Mouse (Mus musculus) midbrain, embryonic 13.5 days (tissue): ENCODE results near the gene Nrf1. TPM values are rescaled to one million over a fixed set of nuclear protein-coding genes. Genes with fewer than 3 reads are reported as not detected.
A peak's percentile ranks its signal among the peaks of the same experiment; 100 is the strongest.

Source experiments
- ATAC-seq: fragments of 200-750 bp; cut with Nextera tagmentation; 2 replicates; pipeline ENCODE4 v1.8.0; 2017; ENCODE audit warnings: mild to moderate bottlenecking, moderate TSS enrichment, moderate library complexity
- H3K27ac ChIP-seq: fragments of 300-500 bp; sonication (generic); 2 replicates; pipeline ENCODE4 v1.5.1; 2015; ENCODE audit warnings: inconsistent platforms, mild to moderate bottlenecking, moderate library complexity
- H3K27me3 ChIP-seq: fragments of 300-500 bp; sonication (generic); 2 replicates; pipeline ENCODE4 v1.6.1; 2015; ENCODE audit warnings: mild to moderate bottlenecking, inconsistent platforms
- H3K36me3 ChIP-seq: fragments of 300-500 bp; sonication (generic); 2 replicates; pipeline ENCODE4 v1.6.1; 2015; ENCODE audit warnings: mild to moderate bottlenecking, inconsistent platforms
- H3K4me1 ChIP-seq: fragments of 300-500 bp; sonication (generic); replicated peaks from 2 replicates; pipeline ENCODE4 v1.6.1; 2015; ENCODE audit warnings: inconsistent platforms
- H3K4me2 ChIP-seq: fragments of 300-500 bp; sonication (generic); replicated peaks from 2 replicates; pipeline ENCODE4 v1.6.1; 2015; ENCODE audit warnings: moderate library complexity, mild to moderate bottlenecking, inconsistent platforms
- H3K4me3 ChIP-seq: fragments of 300-500 bp; sonication (generic); replicated peaks from 2 replicates; pipeline ENCODE4 v1.5.1; 2015; ENCODE audit warnings: mild to moderate bottlenecking, inconsistent platforms
- H3K9ac ChIP-seq: fragments of 300-500 bp; sonication (generic); replicated peaks from 2 replicates; pipeline ENCODE4 v1.6.1; 2015; ENCODE audit warnings: mild to moderate bottlenecking, inconsistent platforms
- H3K9me3 ChIP-seq: fragments of 300-500 bp; sonication (generic); 2 replicates; pipeline ENCODE4 v1.6.1; 2016; ENCODE audit warnings: mild to moderate bottlenecking, inconsistent platforms
- WGBS: fragments of 180-500 bp; shearing (Covaris S2); methylation state at CpG from one replicate; pipeline ENCODE4 v1.1.7; 2015; 5-methylcytosine and 5-hydroxymethylcytosine counted together
- polyA plus RNA-seq: library from polyadenylated mRNA; unstranded; fragments of >200 nt; fragmentation: Nextera tagmentation; extraction: Ambion mirVana; gene quantifications from 2 replicates; pipeline ENCODE4 v1.2.1, GENCODE M21; 2015

The Nrf1 gene
- polyA plus RNA-seq, 1 experiment from 2014 or later: 58.2 TPM

- H3K36me3 ChIP-seq: peaks cover 61% of the 10 kb centered on the region
- H3K9ac ChIP-seq: no peak overlapping the region
- H3K4me1 ChIP-seq: no peaks in the 10 kb centered on the region
- no peak overlapping the region for H3K4me2 ChIP-seq
- 88% methylated on average over 1 of the region's 1 CpGs for WGBS
- ATAC-seq: no peak
- no peaks in the 10 kb centered on the region for H3K9me3 ChIP-seq
- no peak overlapping the region for H3K27ac ChIP-seq
- no peaks in the 10 kb centered on the region for H3K27me3 ChIP-seq
- H3K4me3 ChIP-seq: no peak overlapping the region
Observed at GRCm38 (mm10) chr6:30123391-30123790, 75.6 kb downstream of the Nrf1 start.

DNA sequence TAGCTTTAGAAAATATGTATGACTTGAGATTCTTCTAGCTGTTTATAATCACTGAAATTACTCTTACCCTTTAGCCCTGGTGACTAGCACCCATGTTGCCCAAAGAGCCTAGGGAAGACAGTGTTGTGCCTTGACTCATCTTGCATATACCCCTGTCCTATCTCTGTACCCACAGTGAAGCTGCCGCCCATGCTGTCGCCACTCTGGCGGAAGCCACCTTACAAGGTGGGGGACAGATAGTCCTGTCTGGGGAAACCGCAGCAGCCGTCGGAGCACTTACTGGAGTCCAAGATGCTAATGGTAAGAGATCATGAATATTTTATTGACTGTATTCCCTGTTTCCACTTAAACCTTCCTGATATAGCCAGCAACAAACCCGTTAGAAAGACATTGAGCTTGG lies 78.3 kb downstream of the Nrf1 start:
- Histone ChIP-seq H3K4me2 (no peak overlapping the region), H3K9me3 (no peaks in the 10 kb centered on the region), H3K27me3 (no peaks in the 10 kb centered on the region), H3K4me1 (no peaks in the 10 kb centered on the region), H3K36me3 (peaks cover 48% of the 10 kb centered on the region), H3K27ac (no peak overlapping the region), H3K9ac (no peak overlapping the region), H3K4me3 (no peak overlapping the region)
- 93% methylated on average over 7 of the region's 7 CpGs for WGBS
- no peak for ATAC-seq

DNA sequence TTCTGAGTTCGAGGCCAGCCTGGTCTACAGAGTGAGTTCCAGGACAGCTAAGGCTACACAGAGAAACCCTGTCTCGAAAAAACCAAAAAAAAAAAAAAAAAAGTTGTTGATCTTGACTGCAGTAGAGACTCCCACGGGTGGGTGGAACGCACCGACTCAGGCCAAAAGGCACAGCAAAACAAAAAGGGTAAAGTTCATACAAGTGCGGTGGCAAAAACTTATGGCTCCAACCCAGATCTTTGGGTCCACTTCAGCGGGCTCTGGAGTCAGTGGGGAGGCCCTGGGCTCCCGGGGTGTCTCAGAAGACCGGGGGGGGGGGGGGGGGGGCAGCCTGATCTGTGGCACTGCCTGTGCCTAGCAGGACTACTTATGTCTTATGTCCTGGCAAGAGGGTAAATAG lies 79.0 kb downstream of the Nrf1 start:
- ATAC-seq: no peak
- H3K36me3 ChIP-seq: peaks cover 44% of the 10 kb centered on the region
- no peak overlapping the region for H3K4me2 ChIP-seq

DNA sequence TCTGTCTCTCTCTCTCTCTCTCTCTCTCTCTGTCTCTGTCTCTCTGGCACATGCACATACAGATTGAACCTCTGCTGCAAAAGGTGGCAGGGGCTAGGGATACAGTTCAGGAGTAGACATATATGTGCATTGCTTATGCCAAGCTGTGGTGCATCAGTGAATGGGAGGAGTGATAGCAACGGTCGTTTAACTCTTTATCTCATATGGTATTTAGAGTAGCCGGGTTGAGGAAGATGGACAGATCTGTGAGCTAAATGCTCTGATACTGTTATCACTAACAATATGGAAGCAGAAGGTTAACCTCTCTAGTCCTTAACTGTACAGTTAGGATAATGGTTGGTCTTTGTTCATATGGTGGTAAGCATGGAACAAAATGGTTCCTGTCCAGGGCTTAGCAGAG lies 84.6 kb downstream of the Nrf1 start:
- H3K9me3 ChIP-seq: no peaks in the 10 kb centered on the region
- WGBS: 93% methylated on average over 3 of the region's 3 CpGs
- H3K4me1 ChIP-seq: no peaks in the 10 kb centered on the region
- no peaks in the 10 kb centered on the region for H3K27me3 ChIP-seq
- H3K4me2 ChIP-seq: no peak overlapping the region
- H3K36me3 ChIP-seq: peaks cover 35% of the 10 kb centered on the region
- no peak overlapping the region for H3K27ac ChIP-seq
- no peak overlapping the region for H3K4me3 ChIP-seq
- ATAC-seq: no peak
- H3K9ac ChIP-seq: no peak overlapping the region

More for the DNA sequence above, 79.0 kb downstream of the Nrf1 start:
- Histone ChIP-seq H3K4me1 (no peaks in the 10 kb centered on the region), H3K27ac (no peak overlapping the region), H3K4me3 (no peak overlapping the region), H3K27me3 (no peaks in the 10 kb centered on the region), H3K9ac (no peak overlapping the region), H3K9me3 (no peaks in the 10 kb centered on the region)
- WGBS: 93% methylated on average over 9 of the region's 9 CpGs

- Histone ChIP-seq H3K4me1 (no peaks in the 10 kb centered on the region), H3K36me3 (peaks cover 30% of the 10 kb centered on the region), H3K4me2 (no peak overlapping the region), H3K4me3 (no peak overlapping the region), H3K27me3 (no peaks in the 10 kb centered on the region), H3K9ac (no peak overlapping the region), H3K9me3 (no peaks in the 10 kb centered on the region), H3K27ac (no peak overlapping the region)
- WGBS: 61% methylated on average over 3 of the region's 3 CpGs
- ATAC-seq: no peak
Observed at GRCm38 (mm10) chr6:30135590-30135989, 87.8 kb downstream of the Nrf1 start.

- 0 out of 2 replicates have a peak overlapping the region, but pooled peaks have one; percentile 3 for H3K9ac ChIP-seq
- H3K27me3 ChIP-seq: no peaks in the 10 kb centered on the region
- no peak overlapping the region for H3K4me3 ChIP-seq
- no peak for ATAC-seq
- H3K9me3 ChIP-seq: no peaks in the 10 kb centered on the region
- H3K36me3 ChIP-seq: peaks cover 38% of the 10 kb centered on the region
- WGBS: 77% methylated on average over 2 of the region's 2 CpGs
- no peak overlapping the region for H3K27ac ChIP-seq
- no peak overlapping the region for H3K4me2 ChIP-seq
- H3K4me1 ChIP-seq: no peaks in the 10 kb centered on the region
Observed at GRCm38 (mm10) chr6:30137227-30137626, 89.4 kb downstream of the Nrf1 start.

DNA sequence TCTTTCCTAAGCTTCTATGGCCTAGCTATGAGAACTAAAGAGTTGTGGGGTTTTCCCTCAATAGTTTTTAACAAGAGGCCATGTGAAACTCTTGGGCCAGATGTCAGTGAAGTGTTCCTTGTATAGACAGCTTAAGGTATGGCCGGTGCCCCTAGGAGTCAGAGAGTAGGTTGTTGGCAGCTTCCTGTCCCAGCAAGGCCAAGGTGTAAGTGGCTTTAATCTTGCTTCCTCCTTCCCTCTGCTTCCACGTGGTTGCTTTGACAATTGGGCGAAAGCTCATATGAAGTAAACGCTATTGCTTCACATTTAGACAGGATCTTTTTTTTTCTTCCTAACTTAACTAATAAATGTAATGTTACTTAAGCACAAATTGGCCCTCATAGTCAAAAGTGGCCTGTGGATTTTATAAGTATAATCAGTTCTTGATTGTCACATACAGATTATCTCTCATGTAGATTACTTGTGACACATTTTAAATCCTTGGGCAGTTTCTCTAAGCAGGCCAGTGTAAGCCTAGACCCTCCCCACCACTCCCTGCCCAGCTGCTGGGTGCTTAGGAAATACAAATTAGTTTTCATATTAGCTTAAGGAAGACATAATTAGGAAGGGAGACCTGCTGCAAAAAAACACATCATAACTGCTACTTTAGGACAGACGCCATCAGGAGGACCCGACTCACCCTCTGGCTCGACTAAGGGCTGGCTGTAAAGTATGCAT lies 91.7 kb downstream of the Nrf1 start:
- ATAC-seq: no peak
- Histone ChIP-seq H3K4me3 (no peak overlapping the region), H3K27me3 (no peaks in the 10 kb centered on the region), H3K27ac (no peak overlapping the region), H3K4me2 (no peak overlapping the region), H3K36me3 (peaks cover 53% of the 10 kb centered on the region), H3K9ac (no peak overlapping the region), H3K9me3 (no peaks in the 10 kb centered on the region), H3K4me1 (no peaks in the 10 kb centered on the region)
- 96% methylated on average over 7 of the region's 7 CpGs for WGBS

- Histone ChIP-seq H3K36me3 (peaks cover 54% of the 10 kb centered on the region), H3K27ac (no peak overlapping the region), H3K4me2 (no peak overlapping the region), H3K9me3 (no peaks in the 10 kb centered on the region), H3K4me1 (peaks cover 7% of the 10 kb centered on the region), H3K9ac (no peak overlapping the region), H3K4me3 (no peak overlapping the region), H3K27me3 (no peaks in the 10 kb centered on the region)
- ATAC-seq: no peak
- WGBS: 95% methylated on average over 4 of the region's 4 CpGs
Observed at GRCm38 (mm10) chr6:30143263-30143662, 95.5 kb downstream of the Nrf1 start.

- H3K4me3 ChIP-seq: no peak overlapping the region
- no peaks in the 10 kb centered on the region for H3K27me3 ChIP-seq
- ATAC-seq: 0 out of 2 replicates have a peak, but pooled peaks have one; percentile 11
- peaks cover 9% of the 10 kb centered on the region for H3K4me1 ChIP-seq
- 36% methylated on average over 7 of the region's 7 CpGs for WGBS
- no peaks in the 10 kb centered on the region for H3K9me3 ChIP-seq
- no peak overlapping the region for H3K27ac ChIP-seq
- no peak overlapping the region for H3K4me2 ChIP-seq
- peaks cover 46% of the 10 kb centered on the region for H3K36me3 ChIP-seq
- H3K9ac ChIP-seq: no peak overlapping the region
Observed at GRCm38 (mm10) chr6:30147058-30147457, 99.3 kb downstream of the Nrf1 start.

GRCm38 (mm10) chr6:30147753-30148152 lies 100.0 kb downstream of the Nrf1 start:
- Histone ChIP-seq H3K4me3 (no peak overlapping the region), H3K27me3 (no peaks in the 10 kb centered on the region), H3K4me2 (no peak overlapping the region), H3K27ac (no peak overlapping the region), H3K4me1 (peaks cover 16% of the 10 kb centered on the region), H3K36me3 (peaks cover 42% of the 10 kb centered on the region), H3K9ac (no peak overlapping the region), H3K9me3 (no peaks in the 10 kb centered on the region)
- ATAC-seq: no peak
- WGBS: 90% methylated on average over 6 of the region's 6 CpGs

GRCm38 (mm10) chr6:30150471-30150870 lies 102.7 kb downstream of the Nrf1 start:
- ATAC-seq: no peak
- Histone ChIP-seq H3K27ac (no peak overlapping the region), H3K9ac (no peak overlapping the region), H3K4me3 (no peak overlapping the region), H3K4me2 (no peak overlapping the region), H3K9me3 (no peaks in the 10 kb centered on the region), H3K27me3 (no peaks in the 10 kb centered on the region), H3K36me3 (peaks cover 29% of the 10 kb centered on the region), H3K4me1 (peaks cover 30% of the 10 kb centered on the region)
- 92% methylated on average over 8 of the region's 8 CpGs for WGBS

DNA sequence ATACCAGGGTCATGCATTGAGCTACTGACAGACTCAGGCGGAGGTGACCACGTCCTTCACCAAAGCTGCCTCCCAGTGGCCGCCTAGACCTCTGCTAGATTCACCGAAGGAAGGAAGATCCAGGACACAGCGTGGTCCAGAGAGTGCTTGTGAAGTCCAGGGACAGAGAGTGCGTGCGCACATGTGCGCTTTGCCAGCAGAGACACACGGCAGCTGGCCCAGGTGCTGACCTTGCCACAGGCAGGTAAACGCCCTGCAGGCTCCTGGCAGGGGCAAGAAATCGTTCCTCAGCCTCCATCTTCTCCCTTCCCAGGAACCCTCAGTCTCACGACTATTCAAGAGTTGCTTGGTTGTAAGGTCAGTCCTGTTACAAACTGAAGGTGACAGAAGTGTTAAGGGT lies 104.4 kb downstream of the Nrf1 start:
- 90% methylated on average over 12 of the region's 12 CpGs for WGBS
- H3K9me3 ChIP-seq: no peaks in the 10 kb centered on the region
- H3K9ac ChIP-seq: no peak overlapping the region
- H3K4me1 ChIP-seq: peaks cover 26% of the 10 kb centered on the region
- no peaks in the 10 kb centered on the region for H3K27me3 ChIP-seq
- no peak for ATAC-seq
- H3K27ac ChIP-seq: 0 out of 2 replicates have a peak overlapping the region, but pooled peaks have one; percentile 35
- no peak overlapping the region for H3K4me2 ChIP-seq
- no peak overlapping the region for H3K4me3 ChIP-seq
- H3K36me3 ChIP-seq: peaks cover 29% of the 10 kb centered on the region

DNA sequence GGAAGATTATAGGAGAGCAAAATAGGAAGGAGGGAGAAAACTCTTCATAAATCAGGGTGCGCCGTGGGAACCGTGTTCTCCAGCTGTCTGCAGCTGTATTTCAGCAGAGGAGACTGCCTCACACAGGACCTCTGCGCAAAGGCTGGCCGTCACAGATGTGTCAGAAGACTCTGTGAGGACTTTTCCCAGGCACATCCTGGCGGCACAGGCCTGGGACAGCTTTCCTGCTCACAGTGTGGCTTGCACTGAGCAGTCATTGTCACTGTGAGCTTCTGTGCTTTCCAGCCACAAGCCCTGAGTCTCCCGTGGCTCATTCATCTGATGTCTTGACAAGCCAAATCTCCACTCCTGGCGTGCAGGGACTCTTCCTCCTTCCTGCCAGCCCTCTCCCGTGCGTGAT lies 104.9 kb downstream of the Nrf1 start:
- Histone ChIP-seq H3K4me1 (peaks cover 23% of the 10 kb centered on the region), H3K27me3 (no peaks in the 10 kb centered on the region), H3K4me3 (no peak overlapping the region), H3K9me3 (no peaks in the 10 kb centered on the region), H3K4me2 (no peak overlapping the region), H3K36me3 (peaks cover 29% of the 10 kb centered on the region), H3K27ac (peak overlapping the region; percentile 35; the same call in 1 of the 2 replicates), H3K9ac (no peak overlapping the region)
- 48% methylated on average over 10 of the region's 10 CpGs for WGBS
- ATAC-seq: peak; percentile 67
